Mouse (Mus musculus) embryonic facial prominence, embryonic 14.5 days (tissue): Measurements from ENCODE around the gene Fxyd5. TPM values are rescaled to one million over a fixed set of nuclear protein-coding genes. Genes with fewer than 3 reads are reported as not detected.
A peak's percentile ranks its signal among the peaks of the same experiment; 100 is the strongest.

Experiments
- ATAC-seq: fragments of 200-750 bp; cut with Nextera tagmentation; 2 replicates; pipeline ENCODE4 v1.8.0; 2017; ENCODE audit warnings: low read depth, moderate number of reproducible peaks, moderate TSS enrichment
- DNase-seq: peaks from one replicate; pipeline ENCODE4 v3.0.0-alpha.2; 2015; ENCODE audit warnings: low spot score
- H3K27ac ChIP-seq: fragments of 300-500 bp; sonication (generic); replicated peaks from 2 replicates; pipeline ENCODE4 v1.5.1; 2014; ENCODE audit warnings: low read depth, mild to moderate bottlenecking, low read length, moderate library complexity
- H3K27me3 ChIP-seq: fragments of 300-500 bp; sonication (generic); replicated peaks from 2 replicates; pipeline ENCODE4 v1.6.1; 2014; ENCODE audit warnings: low read length; ENCODE audit not compliant: control insufficient read depth, insufficient read depth
- H3K36me3 ChIP-seq: fragments of 300-500 bp; sonication (generic); 2 replicates; pipeline ENCODE4 v1.6.1; 2014; ENCODE audit warnings: low read length, mixed read lengths; ENCODE audit not compliant: control insufficient read depth, insufficient read depth
- H3K4me1 ChIP-seq: fragments of 300-500 bp; sonication (generic); 2 replicates; pipeline ENCODE4 v1.6.1; 2014; ENCODE audit warnings: antibody characterized with exemption, low read length; ENCODE audit not compliant: control insufficient read depth, insufficient read depth
- H3K4me2 ChIP-seq: fragments of 300-500 bp; sonication (generic); 2 replicates; pipeline ENCODE4 v1.6.1; 2014; ENCODE audit warnings: low read depth, mild to moderate bottlenecking, low read length, moderate library complexity, mixed read lengths
- H3K4me3 ChIP-seq: fragments of 300-500 bp; sonication (generic); 2 replicates; pipeline ENCODE4 v1.5.1; 2014; ENCODE audit warnings: low read depth, mild to moderate bottlenecking, low read length
- H3K9ac ChIP-seq: fragments of 300-500 bp; sonication (generic); 2 replicates; pipeline ENCODE4 v1.6.1; 2014; ENCODE audit warnings: low read depth, mild to moderate bottlenecking, low read length, moderate library complexity, mixed read lengths
- H3K9me3 ChIP-seq: fragments of 300-500 bp; sonication (generic); 2 replicates; pipeline ENCODE4 v1.6.1; 2016; ENCODE audit warnings: low read length; ENCODE audit not compliant: control insufficient read depth
- WGBS: fragments of 180-500 bp; shearing (Covaris S2); extraction: QIAGEN DNeasy Blood & Tissue Kit; methylation state at CpG from one replicate; pipeline ENCODE4 v1.1.7; 2014; 5-methylcytosine and 5-hydroxymethylcytosine counted together
- polyA plus RNA-seq: library from polyadenylated mRNA; unstranded; fragments of >200 nt; fragmentation: Nextera tagmentation; extraction: Ambion mirVana; gene quantifications from 2 replicates; pipeline ENCODE4 v1.2.1, GENCODE M21; 2014

Gene Fxyd5
- polyA plus RNA-seq, 1 experiment from 2014 or later = 64.6 TPM

GRCm38 (mm10) chr7:31053882-31054447 lies 11.7 kb upstream of the Fxyd5 start:
- Histone ChIP-seq H3K4me1 (peaks cover 55% of the 10 kb centered on the region), H3K36me3 (no peaks in the 10 kb centered on the region), H3K9me3 (no peaks in the 10 kb centered on the region), H3K27ac (no peak overlapping the region), H3K9ac (no peak overlapping the region), H3K4me2 (0 out of 2 replicates have a peak overlapping the region, but pooled peaks have one; percentile 54), H3K4me3 (no peak overlapping the region), H3K27me3 (peaks cover 47% of the 10 kb centered on the region)
- DNase-seq (no peak), ATAC-seq (no peak)
- 21% methylated on average over 10 of the region's 10 CpGs for WGBS

- peak overlapping the region; percentile 45; the same call in 1 of the 2 replicates for H3K9ac ChIP-seq
- DNase-seq (peak; percentile 63), ATAC-seq (peak; percentile 22; the same call in 1 of the 2 replicates)
- peaks cover 55% of the 10 kb centered on the region for H3K4me1 ChIP-seq
- no peak overlapping the region for H3K27ac ChIP-seq
- H3K27me3 ChIP-seq = peaks cover 47% of the 10 kb centered on the region
- 2% methylated on average over 32 of the region's 34 CpGs for WGBS
- H3K4me3 ChIP-seq = peak overlapping the region; percentile 32
- no peaks in the 10 kb centered on the region for H3K9me3 ChIP-seq
- no peaks in the 10 kb centered on the region for H3K36me3 ChIP-seq
- H3K4me2 ChIP-seq = peak overlapping the region; percentile 49
Observed at GRCm38 (mm10) chr7:31052636-31053434, 10.6 kb upstream of the Fxyd5 start.

- WGBS = 3% methylated on average over 22 of the region's 22 CpGs
- Histone ChIP-seq H3K36me3 (no peaks in the 10 kb centered on the region), H3K4me1 (peaks cover 55% of the 10 kb centered on the region), H3K9ac (no peak overlapping the region), H3K4me3 (peak overlapping the region; percentile 32), H3K27ac (no peak overlapping the region), H3K9me3 (no peaks in the 10 kb centered on the region), H3K4me2 (peak overlapping the region; percentile 49), H3K27me3 (peaks cover 47% of the 10 kb centered on the region)
- ATAC-seq = no peak
- DNase-seq = no peak
Observed at GRCm38 (mm10) chr7:31052251-31052635, 10.0 kb upstream of the Fxyd5 start.

GRCm38 (mm10) chr7:31051321-31052021 lies 9.2 kb upstream of the Fxyd5 start, which contains the start of gene Fxyd7:
Fxyd7 (minus strand) TSS chr7:31051467.
- peaks cover 47% of the 10 kb centered on the region for H3K27me3 ChIP-seq
- 2% methylated on average over 27 of the region's 28 CpGs for WGBS
- H3K27ac ChIP-seq = no peak within 1 kb of the TSS
- no peaks in the 10 kb centered on the region for H3K9me3 ChIP-seq
- H3K4me2 ChIP-seq = peak within 1 kb of the TSS; percentile 49
- no peaks in the 10 kb centered on the region for H3K36me3 ChIP-seq
- ATAC-seq (no peak), DNase-seq (peak; percentile 24)
- peak within 1 kb of the TSS; percentile 32 for H3K4me3 ChIP-seq
- H3K4me1 ChIP-seq = peaks cover 55% of the 10 kb centered on the region
- peak within 1 kb of the TSS; percentile 40; the same call in 1 of the 2 replicates for H3K9ac ChIP-seq

- 2% methylated on average over 9 of the region's 9 CpGs for WGBS
- no peaks in the 10 kb centered on the region for H3K9me3 ChIP-seq
- H3K27me3 ChIP-seq = peaks cover 47% of the 10 kb centered on the region
- peaks cover 55% of the 10 kb centered on the region for H3K4me1 ChIP-seq
- H3K4me3 ChIP-seq = peak overlapping the region; percentile 32
- DNase-seq = no peak
- no peak for ATAC-seq
- H3K9ac ChIP-seq = peak overlapping the region; percentile 40; the same call in 1 of the 2 replicates
- peak overlapping the region; percentile 49 for H3K4me2 ChIP-seq
- H3K36me3 ChIP-seq = no peaks in the 10 kb centered on the region
- H3K27ac ChIP-seq = no peak overlapping the region
Observed at GRCm38 (mm10) chr7:31050921-31051320, 8.6 kb upstream of the Fxyd5 start.

- DNase-seq (no peak), ATAC-seq (no peak)
- 1% methylated on average over 6 of the region's 6 CpGs for WGBS
- Histone ChIP-seq H3K4me3 (peak overlapping the region; percentile 32), H3K9me3 (no peaks in the 10 kb centered on the region), H3K27ac (no peak overlapping the region), H3K27me3 (peaks cover 47% of the 10 kb centered on the region), H3K36me3 (no peaks in the 10 kb centered on the region), H3K4me1 (peaks cover 54% of the 10 kb centered on the region), H3K9ac (peak overlapping the region; percentile 40; the same call in 1 of the 2 replicates), H3K4me2 (peak overlapping the region; percentile 49)
Observed at GRCm38 (mm10) chr7:31050487-31050886, 8.2 kb upstream of the Fxyd5 start.

GRCm38 (mm10) chr7:31049846-31050281 lies 7.6 kb upstream of the Fxyd5 start:
- WGBS = 2% methylated on average over 12 of the region's 15 CpGs
- H3K9ac ChIP-seq = peak overlapping the region; percentile 32; the same call in 1 of the 2 replicates
- peaks cover 48% of the 10 kb centered on the region for H3K4me1 ChIP-seq
- peak; percentile 16; the same call in 1 of the 2 replicates for ATAC-seq
- H3K4me2 ChIP-seq = peak overlapping the region; percentile 49
- DNase-seq = peak; percentile 34
- no peak overlapping the region for H3K27ac ChIP-seq
- H3K4me3 ChIP-seq = peak overlapping the region; percentile 32
- no peaks in the 10 kb centered on the region for H3K9me3 ChIP-seq
- no peaks in the 10 kb centered on the region for H3K36me3 ChIP-seq
- H3K27me3 ChIP-seq = peaks cover 47% of the 10 kb centered on the region

- WGBS = 17% methylated on average over 5 of the region's 5 CpGs
- H3K4me1 ChIP-seq = peaks cover 43% of the 10 kb centered on the region
- H3K4me2 ChIP-seq = peak overlapping the region; percentile 49
- peaks cover 47% of the 10 kb centered on the region for H3K27me3 ChIP-seq
- 0 out of 2 replicates have a peak, but pooled peaks have one; percentile 3 for ATAC-seq
- H3K4me3 ChIP-seq = peak overlapping the region; percentile 32
- H3K9ac ChIP-seq = no peak overlapping the region
- no peaks in the 10 kb centered on the region for H3K9me3 ChIP-seq
- H3K27ac ChIP-seq = no peak overlapping the region
- DNase-seq = peak; percentile 77
- no peaks in the 10 kb centered on the region for H3K36me3 ChIP-seq
Observed at GRCm38 (mm10) chr7:31049135-31049845, 7.0 kb upstream of the Fxyd5 start.
